Mouse (Mus musculus) kidney, adult 9 months (tissue): ENCODE results near the gene Olfr1504.
"Not testable (repeated sequence)": the region's sequence is repeated elsewhere in the genome, so short reads cannot be mapped to it uniquely, and the experiment has no call there.

Experiments
- DNase-seq: peaks from one replicate; pipeline ENCODE4 v3.0.0; 2022

The Olfr1504 gene

DNA sequence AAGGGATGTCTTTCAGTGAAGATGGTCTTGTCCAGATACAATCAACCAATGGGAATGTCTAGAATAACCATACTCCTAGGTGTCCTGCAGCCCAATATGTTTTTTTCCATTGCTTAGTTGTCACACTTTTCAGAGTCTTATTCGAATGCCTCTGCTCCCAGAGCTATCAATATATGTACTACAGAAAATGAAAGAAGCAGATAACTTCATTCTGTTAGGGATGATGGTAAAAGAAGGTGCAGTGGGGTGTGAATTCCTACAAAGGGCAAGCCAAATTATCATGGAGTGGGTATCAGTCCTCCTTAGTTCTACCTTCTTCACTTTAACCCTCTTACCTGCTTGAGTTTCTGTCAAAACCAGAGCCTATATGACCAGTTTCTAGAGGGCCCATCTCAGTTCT lies at the start of gene Olfr1504:
Olfr1504 (minus strand) TSS at position 101 of the 400 bp plus-strand sequence.
- no peak for DNase-seq

DNA sequence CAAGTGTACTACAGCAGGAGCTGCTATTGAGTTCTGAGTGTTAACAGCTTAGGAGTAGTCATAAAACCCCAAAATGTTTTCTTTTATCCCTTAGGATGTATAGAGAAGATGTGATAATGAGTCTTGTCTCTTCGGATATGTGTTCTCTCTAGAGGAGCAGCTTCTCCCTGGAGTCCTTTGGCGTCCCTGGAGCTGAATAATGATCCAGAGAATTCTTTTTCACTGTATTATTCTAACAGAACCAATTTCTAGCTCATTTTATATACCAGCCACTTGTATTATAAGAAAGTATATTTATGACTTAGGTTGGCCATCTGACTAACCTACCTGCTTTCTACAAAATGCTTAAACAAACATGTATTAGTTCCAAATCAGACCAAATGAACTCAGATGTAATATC lies 15.5 kb upstream of the Olfr1504 start, which contains the start of gene Olfr1505:
Olfr1505 (plus strand) TSS at position 301 of the 400 bp plus-strand sequence.
- no peak for DNase-seq

DNA sequence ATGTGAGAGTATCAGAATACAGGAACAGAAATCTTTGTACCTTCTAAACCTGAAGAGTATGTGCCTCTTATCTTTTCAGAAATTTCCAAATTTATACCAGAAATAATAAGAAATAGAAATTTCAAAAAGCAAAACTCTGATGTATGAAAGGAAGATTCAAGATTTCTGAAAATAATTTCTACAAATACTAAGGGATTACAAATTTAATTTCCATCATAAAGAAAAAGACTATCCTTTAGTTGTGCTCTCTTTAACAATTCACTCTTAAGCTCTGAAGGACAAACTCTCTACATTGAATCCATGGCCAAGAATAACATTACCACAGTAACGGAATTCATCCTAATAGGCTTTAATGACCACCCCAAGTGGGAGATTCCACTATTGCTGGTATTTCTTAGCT lies 36.2 kb downstream of the Olfr1504 start, which contains the start of gene Olfr1502:
Olfr1502 (plus strand) TSS at position 301 of the 400 bp plus-strand sequence.
- no peak for DNase-seq

GRCm38 (mm10) chr19:13850592-13850991 lies 47.1 kb downstream of the Olfr1504 start, which contains the start of gene Olfr1501:
Olfr1501 (minus strand) TSS chr19:13850692.
- not testable (repeated sequence) for DNase-seq
